Mouse (Mus musculus): Measurements from ENCODE around the gene Pbrm1.

DNA sequence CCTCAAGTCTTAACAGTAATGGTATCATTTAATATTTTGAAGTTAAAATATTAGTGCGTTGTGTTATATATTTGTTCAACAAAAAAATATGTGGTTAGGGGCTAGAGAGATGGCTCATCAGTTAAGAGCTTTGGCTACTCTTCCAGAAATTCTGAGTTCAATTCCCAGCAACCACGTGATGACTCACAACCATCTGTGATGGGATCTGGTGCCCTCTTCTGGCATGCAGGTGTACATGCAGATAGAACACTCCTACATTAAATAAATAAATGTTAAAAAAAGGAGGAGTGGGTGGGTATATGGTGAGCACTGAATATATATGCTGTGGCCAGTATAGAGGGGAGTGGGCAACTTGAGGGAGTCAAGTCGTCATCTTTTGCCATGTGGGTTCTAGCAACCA is 6.8 kb downstream of the Pbrm1 start:
- TF ChIP-seq POLR2A (IDR thresholded peaks at IDR 0.05; ENCODE audit: borderline replicate concordance, extremely low read depth, low read depth, low read length) (no peak), CTCF (IDR thresholded peaks at IDR 0.05; ENCODE audit: insufficient read depth, low read length) (no peak)

All from lung, adult 2 months (tissue).